Mouse (Mus musculus) layer of hippocampus, adult 9-10 months (tissue): ENCODE measurements around the gene Cox8b.

ENCODE experiments used
- DNase-seq: peaks from one replicate; pipeline ENCODE4 v3.0.0; 2022; ENCODE audit warnings: low spot score

Gene Cox8b

DNA sequence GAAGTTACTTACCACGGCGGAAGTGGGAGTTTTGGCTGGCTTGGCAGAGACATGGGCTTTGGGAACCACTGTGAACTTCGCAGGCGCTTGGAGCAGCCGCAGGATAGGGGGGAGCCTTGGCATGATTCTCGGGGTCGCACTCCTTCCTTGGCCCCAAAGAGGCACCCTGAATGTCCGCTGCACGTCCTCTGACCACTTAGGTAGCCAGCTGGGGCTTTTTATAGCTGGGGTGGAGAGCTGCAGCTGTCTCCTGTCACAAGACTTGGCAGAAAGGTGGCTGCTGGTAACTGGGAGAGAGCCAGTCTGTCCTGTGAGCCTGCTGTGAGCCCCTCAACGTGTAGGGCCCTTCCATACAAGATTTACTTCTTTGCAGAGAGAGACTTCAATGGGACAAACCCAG lies at the start of gene Cox8b:
Gene Cox8b (minus strand): TSS at position 227 of the 400 bp plus-strand sequence.
- no peak for DNase-seq

DNA sequence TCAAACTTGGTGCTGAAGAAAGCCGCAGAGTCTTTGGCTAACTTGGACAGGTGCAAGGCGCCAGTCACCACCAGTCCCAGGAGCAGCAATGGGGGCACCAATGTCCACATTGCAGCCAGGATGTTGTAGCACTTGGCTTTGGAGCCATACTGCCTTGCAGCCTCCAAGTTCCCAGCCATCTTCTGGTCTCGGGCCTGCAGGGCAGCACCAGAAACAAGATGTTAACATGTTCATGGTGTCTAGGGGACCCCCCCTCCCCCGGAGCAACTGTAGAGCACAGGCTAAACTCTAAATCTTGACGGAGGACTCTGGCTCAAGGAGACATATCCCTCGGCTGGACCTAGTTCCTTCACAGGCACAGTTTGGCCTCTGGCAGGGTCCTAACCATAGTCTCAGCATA lies 49.0 kb upstream of the Cox8b start:
- no peak for DNase-seq

DNA sequence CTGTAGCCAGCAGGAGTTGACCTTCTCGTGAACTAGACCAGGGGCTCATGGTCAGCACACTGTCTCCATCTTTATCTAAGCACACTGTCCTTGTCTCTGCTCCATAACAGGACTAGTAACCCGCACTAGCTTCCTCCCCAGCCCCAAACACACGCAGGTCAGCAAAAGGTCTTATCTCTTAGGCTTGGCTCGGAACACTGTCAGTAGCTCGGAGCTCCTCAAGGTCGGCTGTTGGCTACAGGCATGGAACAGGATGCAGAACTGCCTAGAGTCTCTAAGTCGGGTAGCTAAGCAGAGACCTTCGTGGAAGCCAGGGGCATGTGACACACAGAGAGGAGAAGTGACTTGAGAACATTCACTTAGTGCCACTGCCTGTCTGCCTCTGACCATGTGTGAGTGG lies 47.9 kb upstream of the Cox8b start:
- no peak for DNase-seq

DNA sequence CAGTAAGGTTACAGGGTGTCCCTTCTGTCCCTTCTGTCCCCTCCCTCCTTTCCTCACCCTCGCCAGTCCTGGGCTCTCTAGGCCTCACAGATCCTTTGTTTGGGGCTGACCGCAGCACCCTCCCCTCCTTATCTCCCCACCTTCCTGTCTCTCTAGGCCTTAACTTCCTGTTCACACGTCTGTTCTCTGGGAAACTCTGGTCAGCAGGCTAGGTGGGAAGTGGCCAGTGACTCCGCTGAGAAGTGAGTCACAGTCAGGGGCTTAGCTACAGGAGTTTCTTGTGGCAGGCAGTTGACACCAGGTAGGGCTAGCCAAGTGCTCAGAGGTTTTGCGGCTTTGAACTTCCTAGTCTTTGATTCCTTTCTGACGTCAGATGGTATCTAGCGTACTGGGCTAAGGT lies 46.7 kb upstream of the Cox8b start:
- DNase-seq = no peak

DNA sequence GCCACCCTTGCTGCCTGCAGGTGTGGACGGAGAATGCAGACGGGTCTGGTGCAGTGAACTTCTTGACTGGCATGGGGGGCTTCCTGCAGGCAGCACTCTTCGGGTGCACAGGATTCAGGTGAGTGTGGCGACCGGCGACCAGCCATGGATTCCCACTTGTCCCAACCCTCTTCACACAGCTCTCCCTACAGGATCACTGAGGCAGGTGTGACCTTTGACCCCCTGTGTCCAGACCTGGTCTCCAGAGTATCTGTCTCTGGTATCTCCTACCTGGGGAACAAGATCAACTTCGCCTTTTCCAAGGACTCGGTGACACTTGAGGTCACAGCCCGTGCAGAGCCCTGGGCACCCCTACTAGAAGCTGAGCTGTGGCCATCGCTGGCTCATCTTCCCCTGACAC lies 46.1 kb upstream of the Cox8b start:
- DNase-seq = no peak

DNA sequence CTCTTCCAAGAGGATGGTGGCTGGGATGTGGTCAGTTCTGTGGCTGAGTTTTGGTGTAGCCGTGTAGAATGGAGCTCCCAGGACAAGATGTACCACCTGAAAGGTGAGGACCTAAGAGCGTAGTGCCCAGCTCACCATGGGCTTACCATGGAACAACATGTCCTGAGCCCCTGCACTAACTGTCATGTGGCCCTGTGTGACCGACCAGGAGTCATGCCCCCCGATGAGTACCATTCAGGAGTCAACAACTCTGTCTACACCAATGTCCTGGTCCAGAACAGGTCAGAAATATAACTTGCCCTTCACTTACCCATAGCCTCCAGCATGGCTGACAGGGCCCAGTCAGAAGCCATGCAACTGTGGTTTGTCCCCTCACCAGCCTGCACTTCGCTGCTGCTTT lies 45.0 kb upstream of the Cox8b start:
- DNase-seq = no peak

DNA sequence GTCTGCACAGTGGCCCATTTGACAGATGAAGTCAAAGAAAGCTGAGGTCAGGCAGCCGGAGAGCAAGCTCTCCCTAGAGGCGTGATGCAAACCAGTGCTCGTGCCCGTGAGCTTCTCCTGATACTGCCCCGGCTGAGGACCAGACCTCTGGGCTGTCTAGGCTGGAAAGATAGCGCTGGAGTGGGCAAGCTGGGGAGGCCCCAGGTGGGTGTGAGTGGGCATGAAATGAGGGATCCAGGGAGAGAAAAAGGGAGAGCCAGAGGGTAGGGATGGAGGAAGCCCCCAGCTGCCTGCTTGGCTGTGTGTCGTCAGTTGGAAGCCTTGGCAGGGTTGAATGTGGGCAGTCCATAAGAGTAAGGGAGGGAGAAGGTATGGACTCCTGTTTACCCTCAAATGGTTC lies 44.0 kb upstream of the Cox8b start:
- DNase-seq = no peak

- no peak for DNase-seq
These were observed 43.1 kb upstream of the Cox8b start for GRCm38 (mm10) chr7:140943356-140943755.

- no peak for DNase-seq
These were observed 42.6 kb upstream of the Cox8b start for GRCm38 (mm10) chr7:140942811-140943210.

DNA sequence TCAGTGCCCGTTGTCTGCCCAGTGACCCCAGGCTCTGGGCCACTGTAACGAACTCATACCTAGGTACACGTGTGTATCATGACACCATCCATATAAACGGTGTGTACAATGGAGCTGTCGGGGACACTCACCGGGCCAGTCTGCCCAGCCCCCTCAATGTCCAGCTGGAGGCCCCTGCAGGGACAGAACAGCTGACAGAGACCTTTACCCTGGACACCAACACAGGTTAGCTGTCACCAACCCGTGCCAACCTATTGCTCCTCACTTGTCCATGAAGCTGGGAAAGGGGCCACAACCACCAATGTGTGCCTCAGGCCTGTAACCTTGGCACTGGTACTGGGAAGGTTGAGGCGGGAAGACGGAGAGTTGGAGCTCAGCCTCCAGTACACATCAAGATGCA lies 42.1 kb upstream of the Cox8b start:
- DNase-seq = no peak

- no peak for DNase-seq
These were observed 41.2 kb upstream of the Cox8b start, which contains the start of gene Pgghg for GRCm38 (mm10) chr7:140941222-140942051. TSS of gene Pgghg (plus strand) at chr7:140941391.

- no peak for DNase-seq
These were observed 39.5 kb upstream of the Cox8b start for GRCm38 (mm10) chr7:140939669-140940171.

DNA sequence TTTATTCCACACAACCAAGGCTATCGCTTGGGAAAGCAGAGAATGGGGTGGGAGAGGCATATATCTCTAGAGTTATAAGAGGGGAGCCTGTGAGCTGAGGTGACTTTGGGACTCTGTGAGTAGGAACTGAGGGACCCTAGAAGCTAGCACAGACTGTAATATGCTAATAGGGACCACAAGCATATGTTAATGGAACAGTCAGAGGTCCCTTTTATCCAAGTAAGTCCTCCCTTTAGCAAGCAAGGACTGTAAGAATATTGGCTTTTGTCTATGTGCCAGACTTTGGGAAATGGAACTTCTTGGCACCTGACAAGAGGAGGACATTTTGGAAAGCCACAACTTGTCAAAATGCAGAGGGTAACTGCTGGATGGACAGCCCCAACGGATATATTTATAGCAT lies 38.6 kb upstream of the Cox8b start:
- DNase-seq = no peak

GRCm38 (mm10) chr7:140938436-140938835 lies 38.2 kb upstream of the Cox8b start:
- DNase-seq = no peak

GRCm38 (mm10) chr7:140927181-140927580 lies 26.9 kb upstream of the Cox8b start:
- DNase-seq = no peak

DNA sequence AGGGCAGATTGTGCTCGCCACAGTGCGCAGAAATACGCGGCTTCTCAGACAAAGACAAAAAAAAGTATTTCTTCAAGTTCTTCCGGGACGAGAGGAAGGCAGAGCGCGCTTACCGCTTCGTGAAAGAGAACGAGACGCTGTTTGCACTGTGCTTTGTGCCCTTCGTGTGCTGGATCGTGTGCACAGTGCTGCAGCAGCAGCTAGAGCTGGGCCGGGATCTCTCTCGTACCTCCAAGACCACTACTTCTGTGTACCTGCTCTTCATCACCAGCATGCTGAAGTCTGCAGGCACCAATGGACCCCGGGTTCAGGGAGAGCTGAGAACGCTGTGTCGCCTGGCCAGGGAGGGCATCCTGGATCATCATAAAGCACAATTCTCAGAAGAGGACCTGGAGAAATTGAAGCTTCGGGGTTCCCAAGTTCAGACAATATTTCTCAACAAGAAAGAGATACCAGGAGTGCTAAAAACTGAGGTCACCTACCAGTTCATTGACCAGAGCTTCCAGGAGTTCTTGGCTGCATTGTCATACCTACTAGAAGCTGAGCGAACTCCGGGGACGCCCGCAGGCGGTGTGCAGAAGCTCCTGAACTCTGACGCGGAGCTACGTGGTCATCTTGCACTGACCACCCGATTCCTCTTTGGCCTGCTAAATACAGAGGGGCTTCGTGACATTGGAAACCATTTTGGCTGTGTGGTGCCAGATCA lies 23.0 kb upstream of the Cox8b start:
- DNase-seq = no peak

DNA sequence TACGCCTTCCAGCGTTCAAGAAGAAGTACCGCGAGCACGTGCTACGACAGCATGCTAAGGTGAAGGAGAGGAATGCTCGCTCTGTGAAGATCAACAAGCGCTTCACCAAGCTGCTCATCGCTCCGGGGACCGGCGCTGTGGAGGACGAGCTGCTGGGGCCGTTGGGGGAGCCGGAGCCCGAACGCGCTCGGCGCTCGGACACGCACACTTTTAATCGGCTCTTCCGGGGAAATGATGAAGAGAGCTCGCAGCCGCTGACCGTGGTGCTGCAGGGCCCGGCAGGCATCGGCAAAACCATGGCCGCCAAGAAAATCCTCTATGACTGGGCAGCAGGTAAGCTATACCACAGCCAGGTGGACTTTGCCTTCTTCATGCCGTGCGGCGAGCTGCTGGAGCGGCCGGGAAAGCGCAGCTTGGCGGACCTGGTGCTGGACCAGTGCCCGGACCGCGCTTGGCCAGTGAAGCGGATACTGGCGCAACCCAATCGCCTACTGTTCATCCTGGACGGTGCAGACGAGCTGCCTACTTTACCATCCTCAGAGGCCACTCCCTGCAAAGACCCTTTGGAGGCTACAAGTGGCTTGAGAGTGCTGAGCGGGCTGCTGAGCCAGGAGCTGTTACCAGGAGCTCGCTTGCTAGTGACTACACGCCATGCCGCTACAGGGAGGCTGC lies 22.3 kb upstream of the Cox8b start:
- no peak for DNase-seq

DNA sequence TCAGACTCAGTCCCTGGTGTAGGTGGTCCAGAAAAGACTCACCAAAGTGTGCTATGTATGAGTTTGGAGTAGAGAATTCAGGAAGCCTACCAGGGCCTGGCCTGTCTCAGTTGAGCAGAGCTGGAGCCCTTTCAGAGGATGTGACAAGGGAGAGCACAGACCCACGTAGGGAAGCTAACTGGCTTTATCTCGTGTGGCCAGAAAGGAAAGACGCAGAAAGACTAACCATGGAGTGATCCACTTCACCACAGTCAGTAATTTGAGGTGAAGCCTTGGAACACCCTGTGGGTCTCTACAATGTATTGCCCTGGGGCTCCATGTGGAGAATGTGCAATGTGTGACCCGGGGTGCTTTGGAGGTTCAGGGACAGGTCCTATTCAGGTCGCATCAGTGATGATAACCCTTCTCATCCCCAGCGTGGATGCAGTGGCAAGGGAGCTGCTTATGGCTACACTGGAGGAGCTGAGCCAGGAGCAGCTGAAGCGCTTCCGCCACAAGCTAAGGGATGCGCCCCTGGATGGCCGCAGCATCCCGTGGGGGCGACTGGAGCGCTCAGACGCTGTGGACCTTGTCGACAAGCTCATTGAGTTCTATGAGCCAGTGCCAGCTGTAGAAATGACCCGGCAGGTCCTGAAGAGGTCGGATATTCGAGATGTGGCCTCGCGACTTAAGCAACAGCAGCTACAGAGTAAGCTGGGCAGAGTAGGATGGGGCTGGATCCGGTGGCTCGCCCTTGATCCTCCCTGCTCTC lies 21.2 kb upstream of the Cox8b start:
- no peak for DNase-seq

- no peak for DNase-seq
These were observed 20.3 kb upstream of the Cox8b start, which contains the start of gene Nlrp6 for GRCm38 (mm10) chr7:140920418-140921029. TSS of gene Nlrp6 (plus strand) at chr7:140920902.

DNA sequence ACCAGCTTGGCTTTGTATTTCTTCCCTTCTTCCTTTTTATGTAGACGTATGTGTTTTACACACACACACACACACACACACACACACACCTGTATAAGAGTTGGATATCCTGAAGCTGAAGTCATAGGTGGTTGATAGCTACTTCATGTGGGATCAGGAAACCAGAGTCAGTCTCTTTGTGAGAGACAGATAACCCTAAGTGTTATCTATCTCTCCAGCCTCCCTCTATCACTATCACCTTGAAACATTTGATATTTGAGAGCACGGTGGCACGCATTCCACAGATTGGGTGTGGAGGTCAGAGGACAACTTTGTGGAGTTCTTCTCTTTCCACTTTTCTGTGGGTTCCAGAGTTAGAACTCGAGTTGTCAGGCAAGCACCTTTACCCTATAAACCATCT lies 19.7 kb upstream of the Cox8b start:
- no peak for DNase-seq

DNA sequence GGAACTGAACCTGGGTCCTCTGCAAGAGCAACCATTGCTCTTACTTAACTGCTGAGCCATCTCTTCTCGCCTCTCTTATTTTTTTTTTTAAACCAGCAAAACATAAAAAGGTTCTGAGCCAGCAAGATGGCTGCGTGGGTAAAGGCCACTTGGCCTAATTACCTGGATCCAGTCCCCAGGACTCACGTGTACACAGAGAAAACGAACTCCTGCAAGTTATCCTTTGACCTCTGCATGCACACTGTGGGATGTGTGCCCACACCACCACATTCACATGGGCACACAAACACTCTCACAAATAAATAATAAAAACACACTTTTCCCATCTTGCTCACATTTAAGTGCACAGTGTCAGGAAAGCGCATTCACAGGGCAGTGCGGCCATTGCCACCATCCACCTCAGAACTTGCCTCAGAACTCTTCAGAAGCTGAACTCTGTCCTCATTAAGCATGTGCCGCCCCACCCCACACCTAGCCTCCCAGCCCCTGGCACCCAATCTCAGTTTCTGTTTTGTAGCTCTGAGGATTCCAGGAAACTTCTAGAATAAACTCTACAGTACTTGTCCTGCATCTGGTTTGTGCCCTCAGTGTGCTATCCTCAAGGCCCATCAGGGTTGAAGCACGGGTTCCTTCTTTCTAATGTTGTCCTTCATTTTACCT lies 13.9 kb upstream of the Cox8b start:
- no peak for DNase-seq
